Mouse (Mus musculus) lung, embryonic 14.5 days (tissue): ENCODE data around the gene 6430548M08Rik. TPM values are rescaled to one million over a fixed set of nuclear protein-coding genes. Genes with fewer than 3 reads are reported as not detected.

Experiments
- ATAC-seq: fragments of 200-750 bp; cut with Nextera tagmentation; 2 replicates; pipeline ENCODE4 v1.8.0; 2017; ENCODE audit warnings: mild to moderate bottlenecking, moderate TSS enrichment, moderate library complexity; ENCODE audit not compliant: insufficient read depth
- DNase-seq: peaks from one replicate; pipeline ENCODE4 v3.0.0-alpha.2; 2015
- H3K27ac ChIP-seq: fragments of 300-500 bp; sonication (generic); 2 replicates; pipeline ENCODE4 v1.5.1; 2014; ENCODE audit warnings: low read depth, mild to moderate bottlenecking, moderate library complexity
- H3K27me3 ChIP-seq: fragments of 300-500 bp; sonication (generic); 2 replicates; pipeline ENCODE4 v1.6.1; 2014; ENCODE audit warnings: low read length, control low read depth; ENCODE audit not compliant: insufficient read depth
- H3K36me3 ChIP-seq: fragments of 300-500 bp; sonication (generic); 2 replicates; pipeline ENCODE4 v1.6.1; 2014; ENCODE audit warnings: control low read depth; ENCODE audit not compliant: insufficient read depth
- H3K4me1 ChIP-seq: fragments of 300-500 bp; sonication (generic); 2 replicates; pipeline ENCODE4 v1.6.1; 2014; ENCODE audit warnings: antibody characterized with exemption, control low read depth; ENCODE audit not compliant: insufficient read depth
- H3K4me2 ChIP-seq: fragments of 300-500 bp; sonication (generic); 2 replicates; pipeline ENCODE4 v1.6.1; 2014; ENCODE audit warnings: mild to moderate bottlenecking
- H3K4me3 ChIP-seq: fragments of 300-500 bp; sonication (generic); 2 replicates; pipeline ENCODE4 v1.5.1; 2014; ENCODE audit warnings: low read depth, low read length
- H3K9ac ChIP-seq: fragments of 300-500 bp; sonication (generic); 2 replicates; pipeline ENCODE4 v1.6.1; 2014
- H3K9me3 ChIP-seq: fragments of 300-500 bp; sonication (generic); 2 replicates; pipeline ENCODE4 v1.6.1; 2016; ENCODE audit warnings: low read depth, low read length, control low read depth
- CTCF ChIP-seq: IDR thresholded peaks from 2 replicates; pipeline ENCODE4 v1.5.1; 2016; ENCODE audit warnings: antibody characterized with exemption, low read depth
- WGBS: fragments of 180-500 bp; shearing (Covaris S2); extraction: QIAGEN DNeasy Blood & Tissue Kit; methylation state at CpG from one replicate; pipeline ENCODE4 v1.1.7; 2014; 5-methylcytosine and 5-hydroxymethylcytosine counted together
- polyA plus RNA-seq: library from polyadenylated mRNA; unstranded; fragments of >200 nt; fragmentation: Nextera tagmentation; extraction: Ambion mirVana; gene quantifications from 2 replicates; pipeline ENCODE4 v1.2.1, GENCODE M21; 2014

The 6430548M08Rik gene
- polyA plus RNA-seq, 1 experiment from 2014 or later: 7.1 TPM

GRCm38 (mm10) chr8:120213939-120214338 lies 100.0 kb downstream of the 6430548M08Rik start:
- Histone ChIP-seq H3K4me2 (no peak overlapping the region), H3K9me3 (no peaks in the 10 kb centered on the region), H3K27me3 (no peaks in the 10 kb centered on the region), H3K4me1 (peaks cover 25% of the 10 kb centered on the region), H3K36me3 (no peaks in the 10 kb centered on the region), H3K9ac (no peak overlapping the region), H3K27ac (no peak overlapping the region), H3K4me3 (no peak overlapping the region)
- 63% methylated on average over 5 of the region's 5 CpGs for WGBS
- TF ChIP-seq CTCF: no peak
- ATAC-seq (no peak), DNase-seq (no peak)

Other genes starting within 250 kb of the 6430548M08Rik start
- 142 and 155 TPM in 2 replicates for gene Usp10, start 203.8 kb upstream of the 6430548M08Rik start, polyA plus RNA-seq
- gene Gm20388, start 203.3 kb upstream of the 6430548M08Rik start, polyA plus RNA-seq: not detected in 2 replicates
- gene Crispld2, start 121.7 kb upstream of the 6430548M08Rik start, polyA plus RNA-seq: 4.4 and 4.9 TPM in 2 replicates
- 33.9 and 37.5 TPM in 2 replicates for gene Zdhhc7, start 12.7 kb upstream of the 6430548M08Rik start, polyA plus RNA-seq
- not detected in 2 replicates for gene Fam92b, start 63.3 kb downstream of the 6430548M08Rik start, polyA plus RNA-seq
- gene Gse1, start 114.3 kb downstream of the 6430548M08Rik start, polyA plus RNA-seq: 12.7 and 14.3 TPM in 2 replicates